Mouse (Mus musculus) ES-E14 (cell line): ENCODE results near the gene Gpr15. TPM values are rescaled to one million over a fixed set of nuclear protein-coding genes. Genes with fewer than 3 reads are reported as not detected.

Experiments used
- DNase-seq: peaks from one replicate; pipeline ENCODE4 v3.0.0-alpha.2; 2013; ENCODE audit warnings: low read depth, low spot score
- H3K27ac ChIP-seq: 2 replicates; pipeline ENCODE4 v1.5.1; 2012; ENCODE audit warnings: low read depth, mild to moderate bottlenecking, low read length, moderate library complexity, mixed read lengths; ENCODE audit not compliant: poor library complexity, insufficient read depth, severe bottlenecking
- H3K36me3 ChIP-seq: 2 replicates; pipeline ENCODE4 v1.6.1; 2012; ENCODE audit warnings: mild to moderate bottlenecking, low read length, moderate library complexity, mixed read lengths; ENCODE audit not compliant: control insufficient read depth, poor library complexity, insufficient read depth, severe bottlenecking
- H3K4me1 ChIP-seq, 2 experiments: fragments of 150-350 bp in 1 of 2; sonication (generic) in 1 of 2; 2 replicates each; pipeline ENCODE4 v1.6.1; 2012; ENCODE audit warnings: low read length in 2 of 2, mild to moderate bottlenecking in 1 of 2, mixed read lengths in 1 of 2; ENCODE audit not compliant: control insufficient read depth in 2 of 2, insufficient read depth in 2 of 2, poor library complexity in 1 of 2
- H3K4me3 ChIP-seq, 2 experiments: fragments of 150-350 bp in 1 of 2; sonication (generic) in 1 of 2; 2 replicates each; pipeline ENCODE4 v1.5.1; 2012; ENCODE audit warnings: low read length in 2 of 2, low read depth in 1 of 2, mild to moderate bottlenecking in 1 of 2, mixed read lengths in 1 of 2; ENCODE audit not compliant: insufficient read depth in 1 of 2, poor library complexity in 1 of 2, severe bottlenecking in 1 of 2
- H3K9ac ChIP-seq: 2 replicates; pipeline ENCODE4 v1.6.1; 2012; ENCODE audit warnings: low read depth, mild to moderate bottlenecking, low read length, mixed read lengths; ENCODE audit not compliant: poor library complexity, insufficient read depth, severe bottlenecking
- H3K9me3 ChIP-seq: fragments of 150-350 bp; sonication (generic); 2 replicates; pipeline ENCODE4 v1.6.1; 2012; ENCODE audit warnings: low read depth, mild to moderate bottlenecking, low read length; ENCODE audit not compliant: control insufficient read depth, insufficient read depth
- CHD2 ChIP-seq: IDR thresholded peaks from 2 replicates; pipeline ENCODE4 v1.6.1; 2014; ENCODE audit warnings: mild to moderate bottlenecking, low read depth, low read length, inconsistent platforms
- HCFC1 ChIP-seq: IDR thresholded peaks from 2 replicates; pipeline ENCODE4 v1.6.1; 2012; ENCODE audit warnings: low read length, inconsistent platforms, borderline replicate concordance; ENCODE audit not compliant: insufficient read depth
- MAFK ChIP-seq: IDR thresholded peaks from 2 replicates; pipeline ENCODE4 v1.6.1; 2014; ENCODE audit warnings: mild to moderate bottlenecking, low read depth, low read length, inconsistent platforms; ENCODE audit not compliant: insufficient read depth
- ZC3H11A ChIP-seq: IDR thresholded peaks from 2 replicates; pipeline ENCODE4 v1.6.1; 2012; ENCODE audit warnings: low read depth, mild to moderate bottlenecking, inconsistent platforms, low read length, borderline replicate concordance
- ZNF384 ChIP-seq: IDR thresholded peaks from 2 replicates; pipeline ENCODE4 v1.6.1; 2012; ENCODE audit warnings: low read depth, low read length, inconsistent platforms
- in situ Hi-C, 2 experiments: fragments of 600-800 bp; cut with MboI; formaldehyde crosslinking; loops; one replicate each; pipeline ENCODE4 v1.15.1; 2025; ENCODE audit warnings: low sequenced_read_pairs in 2 of 2, inconsistent platforms in 1 of 2; ENCODE audit not compliant: unreplicated experiment in 2 of 2
- total RNA-seq: library from RNA; depleted of rRNA; stranded (reverse); fragments of 300-350 nt; gene quantifications from 2 replicates; pipeline ENCODE4 v1.2.3, GENCODE M21; 2012; rRNA removed

The Gpr15 gene
- total RNA-seq, 1 experiment, result not detected

- no peaks in the 10 kb centered on the region; a peak in 1 of 4 replicates for H3K4me1 ChIP-seq
- TF ChIP-seq ZC3H11A (no peak), HCFC1 (no peak), CHD2 (no peak), ZNF384 (no peak), MAFK (no peak)
- no peak for DNase-seq
- H3K4me3 ChIP-seq, result 0 out of 4 replicates have a peak overlapping the region, but pooled peaks of 1 of the 2 experiments have one; percentile 99
- H3K27ac ChIP-seq, result no peak overlapping the region
- no peak overlapping the region for H3K9ac ChIP-seq
- H3K9me3 ChIP-seq, result no peaks in the 10 kb centered on the region
- peaks cover 5% of the 10 kb centered on the region; the same call in 1 of the 2 replicates for H3K36me3 ChIP-seq
- in situ Hi-C loops, result no loop called here
Measured at GRCm38 (mm10) chr16:58669264-58669663, 49.6 kb downstream of the Gpr15 start.

DNA sequence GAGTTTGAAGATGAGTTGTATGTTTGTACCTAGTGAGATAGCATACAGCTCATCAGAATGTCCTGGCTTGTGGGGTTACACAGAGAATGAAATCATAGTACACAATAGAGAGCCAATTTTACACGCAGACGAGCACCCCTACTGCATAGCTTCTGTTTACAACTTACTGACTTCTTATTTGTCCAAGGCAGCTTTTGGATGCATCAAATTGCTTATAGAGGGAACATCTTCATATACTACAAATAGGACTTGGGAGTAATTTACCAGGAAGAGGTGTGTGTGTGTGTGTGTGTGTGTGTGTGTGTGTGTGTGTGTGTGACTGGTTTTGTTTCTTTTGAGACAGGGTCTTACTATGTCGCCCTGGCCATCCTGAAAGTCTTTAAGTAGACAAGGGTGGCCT lies 50.3 kb downstream of the Gpr15 start:
- TF ChIP-seq ZC3H11A (no peak), HCFC1 (no peak)
- DNase-seq, result no peak

More for the DNA sequence above, 50.3 kb downstream of the Gpr15 start:
- Histone ChIP-seq H3K9me3 (no peaks in the 10 kb centered on the region), H3K36me3 (no peaks in the 10 kb centered on the region), H3K4me3 (no peak overlapping the region), H3K4me1 (no peaks in the 10 kb centered on the region; a peak in 1 of 4 replicates), H3K27ac (no peak overlapping the region), H3K9ac (no peak overlapping the region)
- in situ Hi-C loops, result no loop called here

Other genes with a start within 250 kb of the Gpr15 start
- gene St3gal6, start 194.8 kb downstream of the Gpr15 start, total RNA-seq, result 0.90 and 2.2 TPM in 2 replicates
- gene Gm813, start 102.1 kb downstream of the Gpr15 start, total RNA-seq, result not detected in 2 replicates
- gene E330017A01Rik, start 80.3 kb downstream of the Gpr15 start, total RNA-seq, result not detected in 2 replicates
- gene Cpox, start 48.8 kb downstream of the Gpr15 start, total RNA-seq, result 16.8 and 17.8 TPM in 2 replicates
- 30.0 and 32.4 TPM in 2 replicates for gene Cldnd1, start 8.8 kb upstream of the Gpr15 start, total RNA-seq
- gene Olfr172, start 44.1 kb upstream of the Gpr15 start, total RNA-seq, result not detected in 2 replicates
- not detected in 2 replicates for gene Olfr173, start 81.2 kb upstream of the Gpr15 start, total RNA-seq
- not detected in 2 replicates for gene Olfr175-ps1, start 107.7 kb upstream of the Gpr15 start, total RNA-seq
- gene Olfr177, start 155.7 kb upstream of the Gpr15 start, total RNA-seq, result not detected in 2 replicates
- not detected in 2 replicates for gene Olfr178, start 173.0 kb upstream of the Gpr15 start, total RNA-seq
- gene Olfr181, start 209.7 kb upstream of the Gpr15 start, total RNA-seq, result not detected in 2 replicates
- gene Olfr180, start 210.3 kb upstream of the Gpr15 start, total RNA-seq, result not detected in 2 replicates